Mouse (Mus musculus) ES-E14 (cell line): ENCODE results near the gene Kat6b.

Experiments used
- CHD2 ChIP-seq: IDR thresholded peaks from 2 replicates; pipeline ENCODE4 v1.6.1; 2014; ENCODE audit warnings: mild to moderate bottlenecking, low read depth, low read length, inconsistent platforms
- MAFK ChIP-seq: IDR thresholded peaks from 2 replicates; pipeline ENCODE4 v1.6.1; 2014; ENCODE audit warnings: mild to moderate bottlenecking, low read depth, low read length, inconsistent platforms; ENCODE audit not compliant: insufficient read depth
- ZC3H11A ChIP-seq: IDR thresholded peaks from 2 replicates; pipeline ENCODE4 v1.6.1; 2012; ENCODE audit warnings: low read depth, mild to moderate bottlenecking, inconsistent platforms, low read length, borderline replicate concordance
- ZNF384 ChIP-seq: IDR thresholded peaks from 2 replicates; pipeline ENCODE4 v1.6.1; 2012; ENCODE audit warnings: low read depth, low read length, inconsistent platforms

DNA sequence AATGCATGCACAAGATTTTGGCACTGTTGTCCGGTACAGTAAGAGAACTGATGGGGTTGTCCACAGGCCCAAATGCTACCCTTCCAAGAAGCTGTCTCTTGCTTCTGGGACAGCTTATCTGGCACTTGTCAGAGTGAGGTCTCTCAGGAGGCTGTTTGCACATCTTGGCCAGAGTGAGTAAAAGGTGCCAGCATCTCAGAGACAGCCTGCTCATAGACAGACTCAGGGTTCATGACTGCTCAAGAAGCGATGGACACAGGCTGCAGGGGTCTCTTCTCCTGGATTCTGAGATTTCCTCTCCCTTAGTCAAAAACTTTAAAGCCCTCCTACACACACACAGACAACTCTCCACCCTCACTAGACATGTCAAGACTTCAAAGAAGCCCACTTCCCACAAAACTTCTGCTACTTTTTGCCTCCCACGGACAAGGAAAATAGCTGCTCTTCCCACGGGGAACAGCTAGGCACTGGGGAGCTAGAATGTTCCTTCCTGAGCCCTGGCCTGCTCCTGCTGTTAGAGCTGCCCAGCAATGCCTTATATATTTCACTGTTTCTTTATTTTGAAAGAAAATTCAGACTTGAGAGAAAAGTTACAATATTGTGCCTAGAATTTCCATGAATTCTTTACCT is 159.7 kb downstream of the Kat6b start:
- TF ChIP-seq ZNF384, result no peak
- no peak for TF ChIP-seq CHD2
- no peak for TF ChIP-seq ZC3H11A
- no peak for TF ChIP-seq MAFK
